Mouse (Mus musculus) cortical plate, adult 2 months (tissue): Measurements from ENCODE around the gene Fam71a.

Experiments used
- CTCF ChIP-seq: fragments of 200-500 bp; IDR thresholded peaks from 2 replicates; pipeline ENCODE4 v1.5.1; 2011; ENCODE audit warnings: mild to moderate bottlenecking, control low read depth, low read length; ENCODE audit not compliant: insufficient read depth; ENCODE audit errors: extremely low read depth
- POLR2A ChIP-seq: fragments of 200-500 bp; IDR thresholded peaks from 2 replicates; pipeline ENCODE4 v1.6.1; 2011; ENCODE audit warnings: mild to moderate bottlenecking, low read length, control low read depth; ENCODE audit not compliant: insufficient read depth; ENCODE audit errors: extremely low read depth

- TF ChIP-seq CTCF (no peak), POLR2A (no peak)
These were observed 32.4 kb downstream of the Fam71a start for GRCm38 (mm10) chr1:191132240-191132639.
